Mouse (Mus musculus) bone marrow, adult 2 months (tissue): ENCODE results near the gene Ppp1r12c. TPM values are rescaled to one million over a fixed set of nuclear protein-coding genes. Genes with fewer than 3 reads are reported as not detected.

ENCODE experiments used
- H3K27ac ChIP-seq: fragments of 200-500 bp; 2 replicates; pipeline ENCODE4 v1.5.1; 2012; ENCODE audit warnings: low read depth, mild to moderate bottlenecking, control low read depth, inconsistent platforms, low read length; ENCODE audit not compliant: control insufficient read depth, poor library complexity, insufficient read depth
- H3K4me1 ChIP-seq: fragments of 200-500 bp; 2 replicates; pipeline ENCODE4 v1.6.1; 2011; ENCODE audit warnings: low read length; ENCODE audit not compliant: control insufficient read depth, insufficient read depth
- H3K4me3 ChIP-seq: fragments of 200-500 bp; replicated peaks from 2 replicates; pipeline ENCODE3; 2011; ENCODE audit warnings: mild to moderate bottlenecking, low read depth, low read length, control low read depth; ENCODE audit not compliant: control insufficient read depth
- CTCF ChIP-seq: fragments of 200-500 bp; IDR thresholded peaks from 2 replicates; pipeline ENCODE4 v1.5.1; 2011; ENCODE audit warnings: low read length, control low read depth; ENCODE audit not compliant: control insufficient read depth, insufficient read depth
- POLR2A ChIP-seq: fragments of 200-500 bp; IDR thresholded peaks from 2 replicates; pipeline ENCODE4 v1.6.1; 2011; ENCODE audit warnings: low read depth, mild to moderate bottlenecking, control low read depth, low read length, borderline replicate concordance; ENCODE audit not compliant: control insufficient read depth
- WGBS: fragments of 180-500 bp; shearing (Covaris S2); methylation state at CpG from one replicate; pipeline ENCODE4 v1.1.7; 2018; 5-methylcytosine and 5-hydroxymethylcytosine counted together
- polyA plus RNA-seq: library from polyadenylated mRNA; stranded (reverse); fragments of >200 nt; gene quantifications from 2 replicates; pipeline ENCODE4 v1.2.4, GENCODE M21; 2011; ENCODE audit warnings: low replicate concordance; ENCODE audit not compliant: missing spikeins, insufficient read depth, insufficient read length

Ppp1r12c gene
- polyA plus RNA-seq, 1 experiment = 340 TPM

DNA sequence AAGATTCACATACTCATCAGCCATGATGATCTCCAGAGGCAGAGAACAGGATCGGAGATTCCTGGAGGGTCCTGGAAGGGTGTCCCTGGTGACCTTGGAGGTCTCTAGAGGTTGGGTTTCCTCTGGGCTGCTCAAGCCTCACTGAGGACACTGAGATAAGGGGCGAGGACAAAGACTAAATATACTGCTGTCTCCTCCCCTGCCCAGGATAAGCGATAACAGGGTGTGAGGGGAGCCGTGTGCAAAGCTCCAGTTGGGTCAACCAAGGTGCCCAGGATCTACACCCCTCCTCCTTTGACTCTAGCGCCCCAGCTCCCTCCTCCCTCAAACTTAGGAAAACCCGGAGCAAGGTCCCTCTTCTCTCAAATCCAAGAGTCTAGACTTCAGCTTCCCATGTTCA is 20.8 kb upstream of the Ppp1r12c start:
- Histone ChIP-seq H3K27ac (no peak overlapping the region), H3K4me1 (peaks cover 3% of the 10 kb centered on the region; the same call in 1 of the 2 replicates), H3K4me3 (no peak overlapping the region)
- TF ChIP-seq CTCF = no peak
- TF ChIP-seq POLR2A = no peak
- 70% methylated on average over 6 of the region's 6 CpGs for WGBS

DNA sequence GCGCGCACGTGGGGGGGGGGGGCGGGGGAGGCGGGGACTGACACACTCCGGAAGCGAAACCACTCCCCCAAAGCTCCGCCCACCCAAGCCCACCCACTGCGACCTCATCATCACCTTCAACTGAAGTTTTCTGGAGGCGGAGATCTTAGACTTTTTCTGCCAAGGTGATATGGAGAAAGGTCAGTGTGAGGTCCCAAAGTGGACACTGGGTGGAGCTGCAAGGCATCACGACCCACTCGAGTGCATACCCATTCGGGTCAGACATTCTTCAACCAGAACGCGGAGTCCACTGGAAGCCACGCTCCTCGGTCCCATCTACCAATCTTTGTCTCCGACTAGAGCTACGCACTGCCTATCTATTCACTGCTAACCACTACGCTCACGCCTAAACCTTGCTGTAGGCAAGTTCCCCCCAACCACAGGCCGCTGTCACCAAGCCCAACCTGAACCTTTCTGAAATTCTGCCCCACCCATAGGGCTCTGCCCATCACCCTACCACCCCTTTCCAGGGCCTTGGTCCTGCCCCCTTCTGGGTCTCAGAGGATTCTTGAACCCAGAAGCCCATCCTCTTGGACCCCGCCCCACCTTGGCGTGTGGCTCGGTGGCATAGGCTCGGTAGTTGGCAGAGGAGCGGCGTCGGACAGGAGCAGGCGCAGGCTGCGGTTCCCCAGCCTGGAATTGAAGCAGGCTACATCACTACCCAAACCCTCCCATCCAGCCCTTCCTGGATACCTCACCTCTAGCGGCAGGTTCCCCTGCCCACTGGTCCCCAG is 19.9 kb upstream of the Ppp1r12c start:
- 40% methylated on average over 32 of the region's 32 CpGs for WGBS
- H3K4me1 ChIP-seq = peaks cover 3% of the 10 kb centered on the region; the same call in 1 of the 2 replicates
- H3K4me3 ChIP-seq = no peak overlapping the region
- TF ChIP-seq CTCF = 0 out of 2 replicates have a peak, but pooled peaks have one; percentile 9
- TF ChIP-seq POLR2A = no peak
- H3K27ac ChIP-seq = no peak overlapping the region

DNA sequence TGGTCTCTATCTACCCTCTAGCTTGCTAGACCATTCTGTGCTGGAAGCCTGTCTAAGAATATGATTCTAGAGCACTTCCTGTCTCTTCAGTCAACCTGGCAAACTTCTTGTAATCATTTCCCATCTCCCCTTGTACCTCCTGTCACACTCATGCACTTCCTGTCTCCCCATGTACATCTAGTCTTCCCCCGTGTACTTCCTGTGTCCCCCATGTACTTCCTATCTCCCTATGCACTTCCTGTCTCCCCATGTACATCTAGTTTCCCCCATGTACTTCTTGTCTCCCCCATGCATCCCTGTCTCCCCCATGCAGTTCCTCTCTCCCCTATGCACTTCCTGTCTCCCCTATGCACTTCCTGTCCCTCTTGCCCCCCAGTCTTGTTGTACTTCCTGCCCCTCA is 17.0 kb upstream of the Ppp1r12c start:
- 4% methylated on average over 1 of the region's 1 CpGs for WGBS
- Histone ChIP-seq H3K4me3 (no peak overlapping the region), H3K4me1 (peaks cover 3% of the 10 kb centered on the region; the same call in 1 of the 2 replicates), H3K27ac (no peak overlapping the region)
- TF ChIP-seq CTCF = no peak
- no peak for TF ChIP-seq POLR2A

DNA sequence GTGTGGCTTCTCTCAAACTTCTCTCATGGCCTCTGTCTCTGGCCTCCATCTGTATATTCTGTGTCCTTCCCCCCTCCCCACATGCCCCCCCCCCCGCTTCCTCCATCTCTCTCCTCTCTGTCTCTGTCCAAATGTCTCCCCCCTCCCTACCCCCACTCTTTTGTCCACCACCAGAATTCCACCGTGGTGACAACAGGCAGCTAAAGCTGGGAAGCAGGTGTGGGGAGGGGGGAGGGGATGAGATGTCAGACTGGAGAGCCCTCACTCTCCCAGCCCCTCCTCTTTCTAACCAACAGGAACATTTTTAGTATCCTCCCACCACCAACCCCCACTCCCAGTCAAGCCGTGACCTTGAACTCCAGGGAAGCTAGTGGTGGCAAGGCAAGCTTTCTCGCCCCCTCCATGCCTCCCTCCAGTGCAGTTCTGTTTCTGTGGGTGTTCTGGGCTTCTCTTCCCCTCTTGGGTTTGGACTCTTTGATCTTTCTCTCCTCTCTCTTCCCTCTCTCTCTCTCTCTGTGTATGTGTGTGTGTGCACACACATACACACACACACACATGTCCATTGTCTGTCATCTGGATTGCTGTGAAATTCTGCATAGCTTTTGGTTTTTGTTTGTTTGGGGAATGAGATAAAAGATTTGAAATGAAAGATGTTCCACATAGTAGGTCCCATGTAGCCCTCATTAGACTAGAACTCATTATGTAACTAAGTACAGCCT is 15.0 kb upstream of the Ppp1r12c start, which contains the start of gene Tnnt1:
TSS of gene Tnnt1 (minus strand) at position 51 of the 719 bp plus-strand sequence.
- TF ChIP-seq POLR2A = no peak
- no peak for TF ChIP-seq CTCF
- WGBS = 54% methylated on average over 4 of the region's 4 CpGs
- H3K4me1 ChIP-seq = peaks cover 3% of the 10 kb centered on the region; the same call in 1 of the 2 replicates
- H3K4me3 ChIP-seq = no peak within 1 kb of the TSS
- H3K27ac ChIP-seq = no peak within 1 kb of the TSS

DNA sequence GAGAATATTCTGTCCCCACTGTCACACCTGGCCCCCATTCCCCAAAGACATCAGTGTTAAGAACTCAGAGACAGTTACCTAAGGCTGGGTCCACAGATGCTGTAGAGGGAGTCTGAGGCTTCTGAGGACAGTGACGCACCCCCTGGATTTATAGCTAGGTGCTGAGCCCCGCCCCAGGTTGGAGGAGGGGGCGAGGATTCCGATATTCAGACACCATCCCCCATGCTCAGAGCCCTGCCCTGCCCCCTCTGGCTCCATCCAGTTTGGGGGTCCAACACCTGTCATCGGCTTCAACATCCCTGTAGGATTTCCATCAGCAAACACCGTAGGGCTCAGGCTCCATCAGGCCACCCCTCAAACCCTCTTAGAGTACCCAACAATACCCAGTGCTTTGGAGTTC is 14.4 kb upstream of the Ppp1r12c start:
- peaks cover 3% of the 10 kb centered on the region; the same call in 1 of the 2 replicates for H3K4me1 ChIP-seq
- 82% methylated on average over 6 of the region's 6 CpGs for WGBS

DNA sequence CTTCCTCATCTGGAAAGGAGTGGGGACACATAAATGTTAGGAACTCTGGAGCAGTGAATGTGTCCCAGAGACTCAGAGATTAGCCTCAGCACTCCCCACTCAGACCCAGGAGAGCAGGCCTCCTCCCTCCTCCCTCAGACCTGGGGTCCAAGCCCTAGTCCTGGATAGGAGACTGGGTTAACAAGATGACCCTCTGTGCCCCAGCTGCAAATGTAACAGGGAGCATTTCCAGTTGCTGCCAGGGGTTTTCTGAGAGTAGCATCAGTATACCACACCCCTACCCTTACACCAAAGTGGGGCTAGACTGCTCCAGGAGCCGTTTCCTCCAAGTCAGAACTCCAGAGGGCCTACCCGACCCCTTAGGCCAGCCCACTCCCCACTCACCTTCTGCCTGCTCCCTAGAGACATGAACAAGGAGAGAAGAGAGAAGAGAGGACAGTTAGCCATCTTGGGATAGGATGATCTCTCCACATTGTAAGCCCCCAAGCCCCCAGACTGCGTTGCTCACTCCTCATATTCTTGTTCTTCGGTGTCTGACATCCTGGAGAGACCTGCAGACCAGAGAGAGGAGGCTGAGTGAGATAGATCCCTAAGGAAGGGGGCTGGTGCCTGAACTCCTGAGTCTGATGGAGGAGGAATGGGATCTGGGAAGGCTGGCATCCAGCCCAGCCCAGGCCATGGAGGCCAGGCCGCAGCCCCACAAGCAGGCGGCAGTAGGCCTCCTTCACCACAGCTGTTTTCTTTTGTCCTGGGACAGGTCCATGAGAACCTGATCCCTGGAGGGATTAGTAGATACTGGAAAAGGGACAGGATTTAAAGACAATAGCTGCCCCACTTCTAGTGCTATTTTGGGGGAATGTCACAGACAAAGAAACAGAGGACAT is 12.6 kb upstream of the Ppp1r12c start:
- 84% methylated on average over 6 of the region's 6 CpGs for WGBS
- TF ChIP-seq POLR2A = no peak
- no peak for TF ChIP-seq CTCF
- peaks cover 4% of the 10 kb centered on the region for H3K4me1 ChIP-seq

More for the DNA sequence above, 14.4 kb upstream of the Ppp1r12c start:
- no peak overlapping the region for H3K4me3 ChIP-seq
- TF ChIP-seq POLR2A = no peak
- no peak for TF ChIP-seq CTCF
- no peak overlapping the region for H3K27ac ChIP-seq

GRCm38 (mm10) chr7:4513236-4513635 is 11.8 kb upstream of the Ppp1r12c start:
- no peak for TF ChIP-seq POLR2A
- peak; percentile 85 for TF ChIP-seq CTCF
- 27% methylated on average over 13 of the region's 13 CpGs for WGBS
- Histone ChIP-seq H3K27ac (no peak overlapping the region), H3K4me1 (peaks cover 2% of the 10 kb centered on the region; the same call in 1 of the 2 replicates), H3K4me3 (no peak overlapping the region)

More for the DNA sequence above, 12.6 kb upstream of the Ppp1r12c start:
- Histone ChIP-seq H3K27ac (no peak overlapping the region), H3K4me3 (no peak overlapping the region)
